Mouse (Mus musculus): ENCODE measurements around the gene Arhgef25.

DNA sequence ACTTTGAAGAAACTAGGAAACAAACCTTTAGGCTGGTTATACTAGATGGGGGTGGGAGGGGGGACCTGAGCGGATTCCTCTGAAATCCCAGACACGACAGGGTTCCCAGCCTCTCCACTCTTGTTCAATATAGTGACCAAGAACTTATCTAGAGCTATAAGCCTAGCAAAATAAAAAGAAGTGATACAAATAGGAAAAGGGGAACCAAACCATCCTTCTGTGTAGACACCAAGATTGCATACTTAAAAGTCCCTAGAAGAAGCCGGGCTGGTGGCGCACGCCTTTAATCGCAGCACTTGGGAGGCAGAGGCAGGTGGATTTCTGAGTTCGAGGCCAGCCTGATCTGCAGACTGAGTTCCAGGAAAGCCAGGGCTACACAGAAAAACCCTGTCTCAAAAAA, 36.6 kb downstream of the Arhgef25 start:
- no peak for TF ChIP-seq CTCF (IDR thresholded peaks at IDR 0.05; ENCODE audit: extremely low read depth, insufficient read length, insufficient replicate concordance, low read depth, low read length)
- TF ChIP-seq POLR2A (IDR thresholded peaks at IDR 0.05; ENCODE audit: low read depth, low read length), result no peak

Measured in small intestine, adult 2 months (tissue).